Mouse (Mus musculus): ENCODE measurements around the gene Manea. TPM values are rescaled to one million over a fixed set of nuclear protein-coding genes. Genes with fewer than 3 reads are reported as not detected.

Gene Manea
- polyA plus RNA-seq, 1 experiment = 45.1 TPM

DNA sequence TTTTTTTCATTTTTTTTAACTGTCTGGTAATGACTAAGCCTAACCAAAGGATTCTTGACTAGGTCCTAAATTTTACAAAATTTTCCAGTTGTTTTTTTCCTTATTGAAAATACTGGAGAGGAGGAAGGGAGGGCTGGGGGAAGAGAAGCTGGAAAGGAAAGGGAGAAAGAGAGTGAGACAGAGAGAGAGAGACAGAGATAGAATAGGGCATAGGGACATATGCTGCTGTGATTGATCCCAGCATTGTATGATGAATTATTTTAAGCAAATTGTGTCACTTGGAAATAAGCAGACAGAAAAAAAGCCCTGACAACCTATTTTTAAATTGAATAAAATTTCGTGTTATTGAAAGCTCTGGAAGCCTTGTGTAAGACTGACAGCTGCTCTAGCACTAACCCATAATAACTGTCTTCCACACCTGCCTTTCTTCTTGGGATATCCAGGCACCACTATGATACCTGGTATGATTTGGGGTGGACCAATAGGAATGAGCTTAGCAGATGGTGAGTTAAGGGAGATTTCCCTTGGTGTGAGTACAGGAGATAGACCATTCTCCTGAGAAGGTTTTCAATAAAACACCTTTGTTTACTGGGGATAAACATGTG lies 69.5 kb downstream of the Manea start:
- Histone ChIP-seq H3K27ac (ENCODE audit: insufficient read depth, low read length) (no peak overlapping the region), H3K4me3 (ENCODE audit: insufficient read depth, low read length) (no peak overlapping the region), H3K4me1 (ENCODE audit: control insufficient read depth, insufficient read depth, low read length) (peaks cover 3% of the 10 kb centered on the region)
- TF ChIP-seq CTCF (IDR thresholded peaks at IDR 0.05; ENCODE audit: borderline replicate concordance, insufficient read depth, low read length) (no peak), POLR2A (IDR thresholded peaks at IDR 0.05; ENCODE audit: low read depth, low read length) (no peak)

DNA sequence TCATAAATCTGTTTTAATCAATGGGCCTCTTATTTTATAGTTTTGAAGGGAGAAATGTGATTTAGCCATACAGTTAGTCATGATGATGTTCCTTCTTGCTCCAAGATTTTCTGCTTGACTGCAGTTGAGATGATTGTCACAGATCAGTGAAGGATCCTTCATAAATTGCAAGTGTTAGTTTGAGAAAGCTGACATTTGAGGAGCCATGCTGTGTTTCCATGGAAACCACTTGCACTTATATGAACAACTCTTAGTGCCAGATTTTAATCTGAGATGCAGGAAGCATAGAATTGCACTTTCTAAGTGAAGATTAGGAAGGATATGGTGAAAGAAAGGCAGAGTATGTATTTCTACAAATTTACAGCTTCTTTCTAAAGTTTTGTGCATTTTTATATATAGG lies 70.4 kb downstream of the Manea start:
- no peak overlapping the region for H3K27ac ChIP-seq (ENCODE audit: insufficient read depth, low read length)
- no peak for TF ChIP-seq POLR2A (IDR thresholded peaks at IDR 0.05; ENCODE audit: low read depth, low read length)
- no peak for TF ChIP-seq CTCF (IDR thresholded peaks at IDR 0.05; ENCODE audit: borderline replicate concordance, insufficient read depth, low read length)
- H3K4me1 ChIP-seq (ENCODE audit: control insufficient read depth, insufficient read depth, low read length) = peaks cover 3% of the 10 kb centered on the region
- H3K4me3 ChIP-seq (ENCODE audit: insufficient read depth, low read length) = no peak overlapping the region

DNA sequence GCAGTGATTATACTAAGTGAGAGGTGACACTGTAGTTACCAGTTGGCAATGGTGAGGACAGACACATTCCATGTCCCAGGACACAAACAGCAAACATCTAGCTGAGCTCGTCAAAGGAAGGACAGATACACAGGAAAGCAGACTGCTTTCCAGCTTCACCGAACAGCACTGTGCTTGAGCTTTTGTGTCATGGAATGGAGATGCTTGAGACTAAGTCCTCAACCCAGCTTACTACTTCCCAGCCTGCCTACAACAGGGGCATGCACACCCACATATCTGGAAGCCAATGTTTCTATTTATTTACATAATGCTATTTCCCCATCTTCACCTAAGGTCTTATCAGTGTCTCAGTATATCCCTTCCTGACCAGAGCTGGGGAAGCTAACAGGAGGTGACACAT lies 70.9 kb downstream of the Manea start:
- no peak for TF ChIP-seq POLR2A (IDR thresholded peaks at IDR 0.05; ENCODE audit: low read depth, low read length)
- no peak for TF ChIP-seq CTCF (IDR thresholded peaks at IDR 0.05; ENCODE audit: borderline replicate concordance, insufficient read depth, low read length)
- Histone ChIP-seq H3K27ac (ENCODE audit: insufficient read depth, low read length) (0 out of 2 replicates have a peak overlapping the region, but pooled peaks have one; percentile 27), H3K4me3 (ENCODE audit: insufficient read depth, low read length) (no peak overlapping the region), H3K4me1 (ENCODE audit: control insufficient read depth, insufficient read depth, low read length) (peaks cover 3% of the 10 kb centered on the region)
